Mouse (Mus musculus): ENCODE results near the gene Gpi1.
"Not testable (repeated sequence)": the region's sequence is repeated elsewhere in the genome, so short reads cannot be mapped to it uniquely, and the experiment has no call there.

Gpi1 gene

GRCm38 (mm10) chr7:34183794-34184193 lies 46.3 kb downstream of the Gpi1 start:
- no peak for DNase-seq (ENCODE audit: low spot score in 2 of 2)

GRCm38 (mm10) chr7:34183356-34183755 lies 46.8 kb downstream of the Gpi1 start:
- no peak for DNase-seq (ENCODE audit: low spot score in 2 of 2)

GRCm38 (mm10) chr7:34176241-34176640 lies 53.9 kb downstream of the Gpi1 start:
- DNase-seq (ENCODE audit: low spot score in 2 of 2): not testable (repeated sequence)

- no peak for DNase-seq (ENCODE audit: low spot score in 2 of 2)
These were observed 57.9 kb downstream of the Gpi1 start for GRCm38 (mm10) chr7:34172251-34172650.

- DNase-seq (ENCODE audit: low spot score in 2 of 2): no peak
These were observed 60.7 kb downstream of the Gpi1 start, which contains the start of gene Uba2 for GRCm38 (mm10) chr7:34169454-34169853. Uba2 (minus strand) TSS chr7:34169599.

- peak; percentile 91 to 92 for DNase-seq (ENCODE audit: low spot score in 2 of 2)
These were observed 61.5 kb downstream of the Gpi1 start for GRCm38 (mm10) chr7:34168470-34169251.

- peak in 1 of 2 experiments; percentile 10 for DNase-seq (ENCODE audit: low spot score in 2 of 2)
These were observed 62.2 kb downstream of the Gpi1 start for GRCm38 (mm10) chr7:34167766-34168469.

GRCm38 (mm10) chr7:34166850-34167249 lies 63.3 kb downstream of the Gpi1 start:
- no peak for DNase-seq (ENCODE audit: low spot score in 2 of 2)

- no peak for DNase-seq (ENCODE audit: low spot score in 2 of 2)
These were observed 64.1 kb downstream of the Gpi1 start for GRCm38 (mm10) chr7:34165999-34166398.

GRCm38 (mm10) chr7:34164671-34165070 lies 65.5 kb downstream of the Gpi1 start:
- DNase-seq (ENCODE audit: low spot score in 2 of 2): no peak

GRCm38 (mm10) chr7:34159167-34159566 lies 71.0 kb downstream of the Gpi1 start:
- DNase-seq (ENCODE audit: low spot score in 2 of 2): no peak

GRCm38 (mm10) chr7:34157994-34158393 lies 72.1 kb downstream of the Gpi1 start:
- no peak for DNase-seq (ENCODE audit: low spot score in 2 of 2)

All from heart, adult 9 months (tissue).